Mouse (Mus musculus) embryonic fibroblast, embryonic 13.5 days (primary cell): ENCODE results near the gene Ccdc153.

ENCODE experiments used
- CTCF ChIP-seq: IDR thresholded peaks from 2 replicates; pipeline ENCODE4 v1.5.1; 2011; ENCODE audit warnings: mild to moderate bottlenecking, control low read depth, low read length, moderate library complexity, borderline replicate concordance; ENCODE audit not compliant: insufficient read depth
- POLR2A ChIP-seq: IDR thresholded peaks from 2 replicates; pipeline ENCODE4 v1.6.1; 2011; ENCODE audit warnings: low read depth, mild to moderate bottlenecking, control low read depth, low read length, moderate library complexity

- 0 out of 2 replicates have a peak, but pooled peaks have one; percentile 33 for TF ChIP-seq CTCF
- no peak for TF ChIP-seq POLR2A
Measured at GRCm38 (mm10) chr9:44239447-44239846, 1.0 kb upstream of the Ccdc153 start.
